Mouse (Mus musculus): Measurements from ENCODE around the gene Tes. TPM values are rescaled to one million over a fixed set of nuclear protein-coding genes. Genes with fewer than 3 reads are reported as not detected.
"Not testable (repeated sequence)": the region's sequence is repeated elsewhere in the genome, so short reads cannot be mapped to it uniquely, and the experiment has no call there.

The Tes gene
- polyA plus RNA-seq, 1 experiment from 2014 or later = 82.5 TPM

GRCm38 (mm10) chr6:17053028-17053660 lies 11.8 kb upstream of the Tes start:
- Histone ChIP-seq H3K4me3 (ENCODE audit: low read depth, low read length) (no peak overlapping the region), H3K4me2 (ENCODE audit: low read depth) (no peak overlapping the region), H3K9ac (ENCODE audit: low read length) (no peak overlapping the region), H3K36me3 (ENCODE audit: control insufficient read depth, insufficient read depth, low read length) (no peaks in the 10 kb centered on the region), H3K27me3 (ENCODE audit: control insufficient read depth, insufficient read depth, low read length) (no peaks in the 10 kb centered on the region), H3K27ac (ENCODE audit: low read depth, low read length) (no peak overlapping the region), H3K9me3 (ENCODE audit: control insufficient read depth, low read length) (no peaks in the 10 kb centered on the region), H3K4me1 (ENCODE audit: control insufficient read depth, insufficient read depth, low read length) (no peaks in the 10 kb centered on the region)
- DNase-seq (ENCODE audit: low spot score) = no peak
- 66% methylated on average over 6 of the region's 6 CpGs for WGBS
- ATAC-seq (ENCODE audit: insufficient read depth, low FRiP score, low TSS enrichment) = no peak

- Histone ChIP-seq H3K9ac (ENCODE audit: low read length) (no peak overlapping the region), H3K36me3 (ENCODE audit: control insufficient read depth, insufficient read depth, low read length) (no peaks in the 10 kb centered on the region), H3K4me3 (ENCODE audit: low read depth, low read length) (no peak overlapping the region), H3K9me3 (ENCODE audit: control insufficient read depth, low read length) (no peaks in the 10 kb centered on the region), H3K4me1 (ENCODE audit: control insufficient read depth, insufficient read depth, low read length) (no peaks in the 10 kb centered on the region), H3K27ac (ENCODE audit: low read depth, low read length) (no peak overlapping the region), H3K4me2 (ENCODE audit: low read depth) (no peak overlapping the region), H3K27me3 (ENCODE audit: control insufficient read depth, insufficient read depth, low read length) (no peaks in the 10 kb centered on the region)
- DNase-seq (ENCODE audit: low spot score) = no peak
- no peak for ATAC-seq (ENCODE audit: insufficient read depth, low FRiP score, low TSS enrichment)
- WGBS = 87% methylated on average over 2 of the region's 2 CpGs
Observed at GRCm38 (mm10) chr6:17054781-17055180, 10.2 kb upstream of the Tes start.

GRCm38 (mm10) chr6:17055659-17056058 lies 9.3 kb upstream of the Tes start:
- H3K4me3 ChIP-seq (ENCODE audit: low read depth, low read length) = no peak overlapping the region
- H3K4me1 ChIP-seq (ENCODE audit: control insufficient read depth, insufficient read depth, low read length) = no peaks in the 10 kb centered on the region
- no peak overlapping the region for H3K4me2 ChIP-seq (ENCODE audit: low read depth)
- no peak for DNase-seq (ENCODE audit: low spot score)
- WGBS = 66% methylated on average over 2 of the region's 2 CpGs
- H3K27ac ChIP-seq (ENCODE audit: low read depth, low read length) = no peak overlapping the region
- no peaks in the 10 kb centered on the region for H3K36me3 ChIP-seq (ENCODE audit: control insufficient read depth, insufficient read depth, low read length)
- no peak for ATAC-seq (ENCODE audit: insufficient read depth, low FRiP score, low TSS enrichment)
- H3K9me3 ChIP-seq (ENCODE audit: control insufficient read depth, low read length) = no peaks in the 10 kb centered on the region
- H3K27me3 ChIP-seq (ENCODE audit: control insufficient read depth, insufficient read depth, low read length) = no peaks in the 10 kb centered on the region
- no peak overlapping the region for H3K9ac ChIP-seq (ENCODE audit: low read length)

- Histone ChIP-seq H3K9me3 (ENCODE audit: control insufficient read depth, low read length) (no peaks in the 10 kb centered on the region), H3K9ac (ENCODE audit: low read length) (no peak overlapping the region), H3K27me3 (ENCODE audit: control insufficient read depth, insufficient read depth, low read length) (no peaks in the 10 kb centered on the region), H3K36me3 (ENCODE audit: control insufficient read depth, insufficient read depth, low read length) (no peaks in the 10 kb centered on the region), H3K27ac (ENCODE audit: low read depth, low read length) (no peak overlapping the region), H3K4me2 (ENCODE audit: low read depth) (no peak overlapping the region), H3K4me3 (ENCODE audit: low read depth, low read length) (no peak overlapping the region), H3K4me1 (ENCODE audit: control insufficient read depth, insufficient read depth, low read length) (no peaks in the 10 kb centered on the region)
- ATAC-seq (ENCODE audit: insufficient read depth, low FRiP score, low TSS enrichment) (no peak), DNase-seq (ENCODE audit: low spot score) (no peak)
- WGBS = 74% methylated on average over 2 of the region's 2 CpGs
Observed at GRCm38 (mm10) chr6:17059501-17059900, 5.4 kb upstream of the Tes start.

GRCm38 (mm10) chr6:17060154-17060553 lies 4.8 kb upstream of the Tes start:
- H3K4me2 ChIP-seq (ENCODE audit: low read depth) = no peak overlapping the region
- H3K4me1 ChIP-seq (ENCODE audit: control insufficient read depth, insufficient read depth, low read length) = no peaks in the 10 kb centered on the region
- DNase-seq (ENCODE audit: low spot score) (no peak), ATAC-seq (ENCODE audit: insufficient read depth, low FRiP score, low TSS enrichment) (no peak)
- H3K4me3 ChIP-seq (ENCODE audit: low read depth, low read length) = no peak overlapping the region
- WGBS = 83% methylated on average over 2 of the region's 2 CpGs
- H3K27me3 ChIP-seq (ENCODE audit: control insufficient read depth, insufficient read depth, low read length) = no peaks in the 10 kb centered on the region
- no peaks in the 10 kb centered on the region for H3K9me3 ChIP-seq (ENCODE audit: control insufficient read depth, low read length)
- no peak overlapping the region for H3K9ac ChIP-seq (ENCODE audit: low read length)
- no peak overlapping the region for H3K27ac ChIP-seq (ENCODE audit: low read depth, low read length)
- no peaks in the 10 kb centered on the region for H3K36me3 ChIP-seq (ENCODE audit: control insufficient read depth, insufficient read depth, low read length)

- H3K27ac ChIP-seq (ENCODE audit: low read depth, low read length); H3K9ac ChIP-seq (ENCODE audit: low read length); H3K4me1 ChIP-seq (ENCODE audit: control insufficient read depth, insufficient read depth, low read length); DNase-seq (ENCODE audit: low spot score); ATAC-seq (ENCODE audit: insufficient read depth, low FRiP score, low TSS enrichment); H3K4me3 ChIP-seq (ENCODE audit: low read depth, low read length); H3K9me3 ChIP-seq (ENCODE audit: control insufficient read depth, low read length); H3K4me2 ChIP-seq (ENCODE audit: low read depth); H3K27me3 ChIP-seq (ENCODE audit: control insufficient read depth, insufficient read depth, low read length); H3K36me3 ChIP-seq (ENCODE audit: control insufficient read depth, insufficient read depth, low read length): not testable (repeated sequence)
- WGBS = 84% methylated on average over 4 of the region's 4 CpGs
Observed at GRCm38 (mm10) chr6:17061826-17062225, 3.1 kb upstream of the Tes start.

- H3K9ac ChIP-seq (ENCODE audit: low read length) = no peak overlapping the region
- ATAC-seq (ENCODE audit: insufficient read depth, low FRiP score, low TSS enrichment) (no peak), DNase-seq (ENCODE audit: low spot score) (no peak)
- H3K4me1 ChIP-seq (ENCODE audit: control insufficient read depth, insufficient read depth, low read length) = no peaks in the 10 kb centered on the region
- H3K27me3 ChIP-seq (ENCODE audit: control insufficient read depth, insufficient read depth, low read length) = no peaks in the 10 kb centered on the region
- H3K9me3 ChIP-seq (ENCODE audit: control insufficient read depth, low read length) = no peaks in the 10 kb centered on the region
- H3K4me3 ChIP-seq (ENCODE audit: low read depth, low read length) = no peak overlapping the region
- WGBS = 50% methylated on average over 6 of the region's 6 CpGs
- H3K27ac ChIP-seq (ENCODE audit: low read depth, low read length) = no peak overlapping the region
- no peak overlapping the region for H3K4me2 ChIP-seq (ENCODE audit: low read depth)
- H3K36me3 ChIP-seq (ENCODE audit: control insufficient read depth, insufficient read depth, low read length) = no peaks in the 10 kb centered on the region
Observed at GRCm38 (mm10) chr6:17062366-17062765, 2.6 kb upstream of the Tes start.

GRCm38 (mm10) chr6:17065791-17066169 lies 831 bp downstream of the Tes start:
- no peak overlapping the region for H3K27ac ChIP-seq (ENCODE audit: low read depth, low read length)
- H3K36me3 ChIP-seq (ENCODE audit: control insufficient read depth, insufficient read depth, low read length) = no peaks in the 10 kb centered on the region
- H3K4me3 ChIP-seq (ENCODE audit: low read depth, low read length) = peak overlapping the region; percentile 64
- WGBS = 5% methylated on average over 12 of the region's 12 CpGs
- no peaks in the 10 kb centered on the region for H3K9me3 ChIP-seq (ENCODE audit: control insufficient read depth, low read length)
- H3K4me2 ChIP-seq (ENCODE audit: low read depth) = peak overlapping the region; percentile 66
- DNase-seq (ENCODE audit: low spot score) (no peak), ATAC-seq (ENCODE audit: insufficient read depth, low FRiP score, low TSS enrichment) (0 out of 2 replicates have a peak, but pooled peaks have one; percentile 29)
- no peaks in the 10 kb centered on the region for H3K27me3 ChIP-seq (ENCODE audit: control insufficient read depth, insufficient read depth, low read length)
- no peaks in the 10 kb centered on the region for H3K4me1 ChIP-seq (ENCODE audit: control insufficient read depth, insufficient read depth, low read length)
- H3K9ac ChIP-seq (ENCODE audit: low read length) = peak overlapping the region; percentile 76

- ATAC-seq (ENCODE audit: insufficient read depth, low FRiP score, low TSS enrichment) = no peak
- H3K9ac ChIP-seq (ENCODE audit: low read length) = no peak overlapping the region
- DNase-seq (ENCODE audit: low spot score) = no peak
- H3K4me1 ChIP-seq (ENCODE audit: control insufficient read depth, insufficient read depth, low read length) = no peaks in the 10 kb centered on the region
- H3K27ac ChIP-seq (ENCODE audit: low read depth, low read length) = no peak overlapping the region
- peak overlapping the region; percentile 64 for H3K4me3 ChIP-seq (ENCODE audit: low read depth, low read length)
- peak overlapping the region; percentile 66 for H3K4me2 ChIP-seq (ENCODE audit: low read depth)
- H3K27me3 ChIP-seq (ENCODE audit: control insufficient read depth, insufficient read depth, low read length) = no peaks in the 10 kb centered on the region
- 66% methylated on average over 11 of the region's 11 CpGs for WGBS
- no peaks in the 10 kb centered on the region for H3K9me3 ChIP-seq (ENCODE audit: control insufficient read depth, low read length)
- no peaks in the 10 kb centered on the region for H3K36me3 ChIP-seq (ENCODE audit: control insufficient read depth, insufficient read depth, low read length)
Observed at GRCm38 (mm10) chr6:17066211-17066940, 1.4 kb downstream of the Tes start.
